8 mouse cellular contexts compared by ENCODE assay signal in genomic region chrX:59567695-59568431, GRCm38 (mm10). TPM values are rescaled to one million over a fixed set of nuclear protein-coding genes. Genes with fewer than 3 reads are reported as not detected.
DNase-seq lines count a peak whose midpoint lies in the region; TF ChIP-seq lines count a peak whose summit lies in the region.

TSS of gene Fgf13 (minus strand) at chrX:59568071.

- peak; percentile 29 for DNase-seq in R1 (ENCODE audit: low read depth, low spot score)
- peak; percentile 32 for DNase-seq in cerebellum, adult 8-10 months
- peak in 1 of 2 experiments; percentile 19 for DNase-seq in frontal cortex, adult 2 months (ENCODE audit: extremely low spot score in 1 of 2, low spot score in 1 of 2)
- peak; percentile 42 for DNase-seq in hindbrain, embryonic 10.5 days (ENCODE audit: low spot score)
- peak; percentile 15 to 23 for DNase-seq in left cerebral cortex, adult 2 months (ENCODE audit: extremely low spot score in 1 of 2, low spot score in 2 of 2)
- no peak for DNase-seq in yolk sac, embryonic 10.5 days (ENCODE audit: low spot score)

- H3K27me3 ChIP-seq in hindbrain, embryonic 10.5 days (ENCODE audit: insufficient read depth, poor library complexity, severe bottlenecking): peaks cover 40% of the 10 kb centered on the region
- peaks cover 57% of the 10 kb centered on the region for H3K27me3 ChIP-seq in megakaryocyte, embryonic 14.5 days (replicated peaks)
- no peaks in the 10 kb centered on the region for H3K27me3 ChIP-seq in small intestine, adult 2 months (ENCODE audit: control insufficient read depth, insufficient read depth, low read length)

- H3K27ac ChIP-seq in hindbrain, embryonic 10.5 days: peak within 1 kb of the TSS; percentile 84
- H3K27ac ChIP-seq in left cerebral cortex, adult 2 months: peak within 1 kb of the TSS; percentile 4; the same call in 1 of the 2 replicates
- H3K27ac ChIP-seq in small intestine, adult 2 months (ENCODE audit: insufficient read depth, low read depth, low read length): no peak within 1 kb of the TSS

- intact Hi-C loops in left cerebral cortex, adult 2 months (cut with DNase I): loop anchor here (5.0 to 10.0 kb wide), 2 partner anchors 323 to 834 kb away; no protein-coding TSS in a partner anchor

- H3K36me3 ChIP-seq in hindbrain, embryonic 10.5 days: no peaks in the 10 kb centered on the region
- H3K36me3 ChIP-seq in megakaryocyte, embryonic 14.5 days (replicated peaks; ENCODE audit: low read length): no peaks in the 10 kb centered on the region
- H3K36me3 ChIP-seq in small intestine, adult 2 months (ENCODE audit: control insufficient read depth, insufficient read depth, low read length): no peaks in the 10 kb centered on the region

- 0 out of 2 replicates have a peak, but pooled peaks cover 6% of the 10 kb centered on the region for H3K4me1 ChIP-seq in hindbrain, embryonic 10.5 days (replicated peaks)
- peaks cover 9% of the 10 kb centered on the region; the same call in 1 of the 2 replicates for H3K4me1 ChIP-seq in megakaryocyte, embryonic 14.5 days
- H3K4me1 ChIP-seq in small intestine, adult 2 months (ENCODE audit: control insufficient read depth, insufficient read depth, insufficient read length, low read length): no peaks in the 10 kb centered on the region

- no peak for TF ChIP-seq POLR2A in small intestine, adult 2 months (IDR thresholded peaks at IDR 0.05; ENCODE audit: low read depth, low read length)

- TF ChIP-seq CTCF in left cerebral cortex, adult 2 months (IDR thresholded peaks at IDR 0.05): peak; percentile 12
- no peak for TF ChIP-seq CTCF in small intestine, adult 2 months (IDR thresholded peaks at IDR 0.05; ENCODE audit: extremely low read depth, insufficient read length, insufficient replicate concordance, low read depth, low read length)

- H3K9me3 ChIP-seq in hindbrain, embryonic 10.5 days: no peaks in the 10 kb centered on the region
- peaks cover 23% of the 10 kb centered on the region for H3K9me3 ChIP-seq in megakaryocyte, embryonic 14.5 days

- peak within 1 kb of the TSS; percentile 58 for H3K4me3 ChIP-seq in hindbrain, embryonic 10.5 days
- peak within 1 kb of the TSS; percentile 55 for H3K4me3 ChIP-seq in left cerebral cortex, adult 2 months
- peak within 1 kb of the TSS; percentile 74 for H3K4me3 ChIP-seq in megakaryocyte, embryonic 14.5 days (replicated peaks)
- H3K4me3 ChIP-seq in small intestine, adult 2 months (ENCODE audit: low read depth, low read length): peak within 1 kb of the TSS; percentile 46

- WGBS in hindbrain, embryonic 10.5 days: 18% methylated on average over 47 of the region's 47 CpGs
- WGBS in small intestine, adult 2 months: 11% methylated on average over 43 of the region's 47 CpGs

RNA-seq across cellular contexts. Expression of gene Fgf13, which starts in this region (rescaled TPM):
- 110 and 115 TPM in 2 replicates for polyA plus RNA-seq in frontal cortex, adult 2 months (2012; rRNA removed)
- 26.9 and 47.1 TPM in 2 replicates for polyA plus RNA-seq in hindbrain, embryonic 10.5 days (2016; fragmentation: Nextera tagmentation; extraction: Ambion mirVana)
- total RNA-seq in left cerebral cortex, adult 2 months (2021): 100 to 1,000 TPM; 137 to 154 TPM
- polyA plus RNA-seq in megakaryocyte, embryonic 14.5 days (2012; ENCODE audit: insufficient read depth, low replicate concordance): not detected in 2 replicates
- 0.05 and 0.87 TPM in 2 replicates for polyA plus RNA-seq in small intestine, adult 2 months (2012; rRNA removed)

Comparison
In these comparisons a context has a peak if more than half of its experiments do, and no peak if none do; other contexts are left out.
1. RNA of gene Fgf13 (polyA plus RNA-seq): 110 to 115 TPM in frontal cortex, adult 2 months and 26.9 to 47.1 TPM in hindbrain, embryonic 10.5 days; 0.05 to 0.87 TPM in small intestine, adult 2 months and not detected in megakaryocyte, embryonic 14.5 days; every median in the first group is over 10 times any median in the second.
2. Peak in every context shown above with its lines, with median percentiles within 50 percentile points of each other: H3K4me3 ChIP-seq.